Mouse (Mus musculus) G1E (cell line): ENCODE data around the gene Lsamp. TPM values are rescaled to one million over a fixed set of nuclear protein-coding genes. Genes with fewer than 3 reads are reported as not detected.

Source experiments
- ATAC-seq: 2 replicates; pipeline ENCODE4 v1.8.0; 2016; ENCODE audit warnings: mild to moderate bottlenecking; ENCODE audit not compliant: insufficient number of reproducible peaks, poor library complexity, low FRiP score, severe bottlenecking; ENCODE audit errors: extremely low read depth
- DNase-seq: peaks from one replicate; pipeline ENCODE4 v3.0.0; 2012; ENCODE audit warnings: low spot score
- H3K27me3 ChIP-seq: 2 replicates; pipeline ENCODE4 v1.6.1; 2012; ENCODE audit warnings: mild to moderate bottlenecking, low read length, inconsistent platforms; ENCODE audit not compliant: insufficient read depth
- H3K36me3 ChIP-seq: replicated peaks from 2 replicates; pipeline ENCODE3; 2012; ENCODE audit warnings: mild to moderate bottlenecking, inconsistent platforms
- H3K4me1 ChIP-seq: 2 replicates; pipeline ENCODE4 v1.6.1; 2012; ENCODE audit warnings: low read depth, low read length, inconsistent platforms, mixed read lengths; ENCODE audit not compliant: insufficient read depth
- H3K4me3 ChIP-seq: 2 replicates; pipeline ENCODE4 v1.5.1; 2012; ENCODE audit warnings: low read depth, mild to moderate bottlenecking, inconsistent platforms, low read length, moderate library complexity, mixed read lengths
- H3K9me3 ChIP-seq: replicated peaks from 2 replicates; pipeline ENCODE4 v1.6.1; 2012; ENCODE audit warnings: inconsistent platforms
- CTCF ChIP-seq: IDR thresholded peaks from 2 replicates; pipeline ENCODE4 v1.5.1; 2012; ENCODE audit warnings: low read depth, low read length, inconsistent platforms, mixed read lengths
- GATA1 ChIP-seq: IDR thresholded peaks from 2 replicates; pipeline ENCODE4 v1.6.1; 2012; ENCODE audit warnings: borderline replicate concordance, low read length, inconsistent platforms, mixed read lengths
- GATA2 ChIP-seq: IDR thresholded peaks from 2 replicates; pipeline ENCODE4 v1.6.1; 2012; ENCODE audit warnings: low read depth, low read length, inconsistent platforms, borderline replicate concordance
- POLR2AphosphoS5 ChIP-seq: IDR thresholded peaks from 2 replicates; pipeline ENCODE4 v1.6.1; 2012; ENCODE audit warnings: low read depth, low read length, inconsistent platforms; ENCODE audit not compliant: insufficient replicate concordance
- TAL1 ChIP-seq: conservative IDR thresholded peaks from 2 replicates; pipeline ENCODE4 v1.6.1; 2012; ENCODE audit warnings: low read depth, low read length, inconsistent platforms, mixed read lengths
- polyA plus RNA-seq: library from polyadenylated mRNA; stranded (reverse); fragments of >175 nt; gene quantifications from 2 replicates; pipeline ENCODE4 v1.2.3, GENCODE M21; 2012
- total RNA-seq, 2 experiments: library from RNA; stranded (forward) in 1 of 2; stranded (reverse) in 1 of 2; fragments of 200-1000 nt in 1 of 2; fragments of >200 nt in 1 of 2; fragmentation: Nextera tagmentation in 1 of 2; gene quantifications; 2 replicates each; pipeline ENCODE4 v1.2.3; 2014 to 2017

The Lsamp gene
- total and polyA plus RNA-seq, 3 experiments = 0.49 TPM; not detected in 2

- DNase-seq (no peak), ATAC-seq (no peak)
- Histone ChIP-seq H3K4me1 (no peaks in the 10 kb centered on the region), H3K36me3 (no peaks in the 10 kb centered on the region), H3K27me3 (no peaks in the 10 kb centered on the region), H3K9me3 (no peaks in the 10 kb centered on the region), H3K4me3 (no peak overlapping the region)
- no peak for TF ChIP-seq CTCF
- TF ChIP-seq TAL1 = no peak
- TF ChIP-seq GATA2 = no peak
- no peak for TF ChIP-seq GATA1
- no peak for TF ChIP-seq POLR2AphosphoS5
Observed at GRCm38 (mm10) chr16:40685531-40685930, 701.4 kb downstream of the Lsamp start.

- ATAC-seq = no peak
- no peak overlapping the region for H3K4me3 ChIP-seq
- no peak for TF ChIP-seq CTCF
- no peak for TF ChIP-seq GATA1
- no peak for TF ChIP-seq TAL1
- no peak for TF ChIP-seq POLR2AphosphoS5
- TF ChIP-seq GATA2 = no peak
- H3K27me3 ChIP-seq = no peaks in the 10 kb centered on the region
- no peaks in the 10 kb centered on the region for H3K36me3 ChIP-seq
- H3K9me3 ChIP-seq = no peaks in the 10 kb centered on the region
- DNase-seq = no peak
- H3K4me1 ChIP-seq = no peaks in the 10 kb centered on the region
Observed at GRCm38 (mm10) chr16:40692292-40692691, 708.1 kb downstream of the Lsamp start.

- no peak for ATAC-seq
- H3K4me1 ChIP-seq = no peaks in the 10 kb centered on the region
- H3K27me3 ChIP-seq = no peaks in the 10 kb centered on the region
- no peaks in the 10 kb centered on the region for H3K9me3 ChIP-seq
- TF ChIP-seq TAL1 = no peak
- no peak for TF ChIP-seq GATA1
- TF ChIP-seq CTCF = no peak
- TF ChIP-seq POLR2AphosphoS5 = no peak
- H3K4me3 ChIP-seq = no peak overlapping the region
- no peaks in the 10 kb centered on the region for H3K36me3 ChIP-seq
- no peak for DNase-seq
Observed at GRCm38 (mm10) chr16:40697253-40697652, 713.1 kb downstream of the Lsamp start.

- H3K4me3 ChIP-seq = no peak overlapping the region
- 0 out of 2 replicates have a peak, but pooled peaks cover 2% of the 10 kb centered on the region for H3K9me3 ChIP-seq
- ATAC-seq (no peak), DNase-seq (no peak)
- TF ChIP-seq GATA2 (no peak), CTCF (no peak), POLR2AphosphoS5 (no peak), GATA1 (no peak), TAL1 (no peak)
- no peaks in the 10 kb centered on the region for H3K36me3 ChIP-seq
- H3K27me3 ChIP-seq = no peaks in the 10 kb centered on the region
- H3K4me1 ChIP-seq = no peaks in the 10 kb centered on the region
Observed at GRCm38 (mm10) chr16:40708558-40708957, 724.4 kb downstream of the Lsamp start.

- TF ChIP-seq POLR2AphosphoS5 (no peak), GATA1 (no peak), TAL1 (no peak)
- Histone ChIP-seq H3K27me3 (no peaks in the 10 kb centered on the region), H3K36me3 (no peaks in the 10 kb centered on the region), H3K4me3 (no peak overlapping the region), H3K4me1 (no peaks in the 10 kb centered on the region), H3K9me3 (0 out of 2 replicates have a peak, but pooled peaks cover 2% of the 10 kb centered on the region)
- ATAC-seq (no peak), DNase-seq (no peak)
Observed at GRCm38 (mm10) chr16:40709574-40709973, 725.4 kb downstream of the Lsamp start.

- Histone ChIP-seq H3K4me3 (no peak overlapping the region), H3K4me1 (no peaks in the 10 kb centered on the region), H3K27me3 (no peaks in the 10 kb centered on the region), H3K36me3 (no peaks in the 10 kb centered on the region), H3K9me3 (0 out of 2 replicates have a peak, but pooled peaks cover 2% of the 10 kb centered on the region)
- no peak for DNase-seq
- no peak for TF ChIP-seq GATA1
- TF ChIP-seq TAL1 = no peak
- TF ChIP-seq POLR2AphosphoS5 = no peak
- no peak for TF ChIP-seq CTCF
- TF ChIP-seq GATA2 = no peak
- no peak for ATAC-seq
Observed at GRCm38 (mm10) chr16:40710068-40710467, 725.9 kb downstream of the Lsamp start.

- Histone ChIP-seq H3K9me3 (0 out of 2 replicates have a peak, but pooled peaks cover 2% of the 10 kb centered on the region), H3K4me1 (no peaks in the 10 kb centered on the region), H3K27me3 (no peaks in the 10 kb centered on the region), H3K4me3 (no peak overlapping the region), H3K36me3 (no peaks in the 10 kb centered on the region)
- TF ChIP-seq CTCF (no peak), GATA2 (no peak), TAL1 (no peak), GATA1 (no peak), POLR2AphosphoS5 (no peak)
- DNase-seq (no peak), ATAC-seq (no peak)
Observed at GRCm38 (mm10) chr16:40710491-40710890, 726.3 kb downstream of the Lsamp start.
